Mouse (Mus musculus) heart, postnatal 36 days (tissue): Measurements from ENCODE around the gene Fam102a. TPM values are rescaled to one million over a fixed set of nuclear protein-coding genes. Genes with fewer than 3 reads are reported as not detected.
A peak's percentile ranks its signal among the peaks of the same experiment; 100 is the strongest.

ENCODE experiments used
- DNase-seq, 2 experiments: peaks; one replicate each; pipeline ENCODE4 v3.0.0; 2021 to 2022
- intact Hi-C: fragments of 180-260 bp; cut with DNase I; formaldehyde crosslinking; loops from one replicate; pipeline ENCODE4 v1.15.1; 2025
- total RNA-seq, 2 experiments: library from RNA; stranded (reverse); gene quantifications; 2 replicates each; pipeline ENCODE4 v1.2.3; 2021

Fam102a gene
- total RNA-seq, 2 experiments from 2014 or later, result 8.9 to 10.6 TPM

GRCm38 (mm10) chr2:32574901-32575585, 39.9 kb downstream of the Fam102a start:
- DNase-seq, result peak; percentile 47 to 62
- intact Hi-C loops, result no loop called here

GRCm38 (mm10) chr2:32575586-32576160, 40.5 kb downstream of the Fam102a start, which contains the start of gene 9430097D07Rik:
TSS of gene 9430097D07Rik (minus strand) at chr2:32575684.
- DNase-seq, result no peak
- intact Hi-C loops, result no loop called here

- no peak for DNase-seq
- intact Hi-C loops, result no loop called here
Observed at GRCm38 (mm10) chr2:32576532-32576931, 41.4 kb downstream of the Fam102a start.

- intact Hi-C loops, result no loop called here
- DNase-seq, result peak in 1 of 2 experiments; percentile 35
Observed at GRCm38 (mm10) chr2:32578146-32579046, 43.3 kb downstream of the Fam102a start.

- intact Hi-C loops, result loop anchor here (5.0 kb wide), 1 partner anchor 36 kb away; no protein-coding TSS in a partner anchor
- DNase-seq, result peak in 1 of 2 experiments; percentile 35
Observed at GRCm38 (mm10) chr2:32581450-32582095, 46.4 kb downstream of the Fam102a start.

- peak; percentile 79 to 83 for DNase-seq
- intact Hi-C loops, result loop anchor here (1.0 to 5.0 kb wide), 2 partner anchors 19 to 34 kb away; no protein-coding TSS in a partner anchor
Observed at GRCm38 (mm10) chr2:32582830-32583799, 48.0 kb downstream of the Fam102a start.

- intact Hi-C loops, result loop anchor here (2.0 kb wide), 1 partner anchor 104 kb away; no protein-coding TSS in a partner anchor
- no peak for DNase-seq
Observed at GRCm38 (mm10) chr2:32585149-32585714, 50.1 kb downstream of the Fam102a start.

GRCm38 (mm10) chr2:32586871-32587351, 51.8 kb downstream of the Fam102a start, which contains the start of gene St6galnac4:
TSS of gene St6galnac4 (plus strand) at chr2:32587095.
- DNase-seq, result peak; percentile 90 to 91
- intact Hi-C loops, result no loop called here

GRCm38 (mm10) chr2:32587731-32588321, 52.7 kb downstream of the Fam102a start:
- peak; percentile 45 to 64 for DNase-seq
- intact Hi-C loops, result no loop called here

- DNase-seq, result peak; percentile 51 to 53
- intact Hi-C loops, result loop anchor here (1.0 kb wide), 1 partner anchor 10 kb away; the partner anchor contains the start of gene St6galnac6
Observed at GRCm38 (mm10) chr2:32589213-32589795, 54.2 kb downstream of the Fam102a start.

GRCm38 (mm10) chr2:32590224-32590623, 55.1 kb downstream of the Fam102a start:
- no peak for DNase-seq
- intact Hi-C loops, result no loop called here

GRCm38 (mm10) chr2:32591249-32591648, 56.1 kb downstream of the Fam102a start:
- no peak for DNase-seq
- intact Hi-C loops, result no loop called here

GRCm38 (mm10) chr2:32596725-32597124, 61.6 kb downstream of the Fam102a start:
- DNase-seq, result no peak
- intact Hi-C loops, result no loop called here

GRCm38 (mm10) chr2:32597248-32597647, 62.1 kb downstream of the Fam102a start:
- DNase-seq, result no peak

GRCm38 (mm10) chr2:32597699-32598098, 62.6 kb downstream of the Fam102a start:
- DNase-seq, result no peak

More at GRCm38 (mm10) chr2:32597248-32597647, 62.1 kb downstream of the Fam102a start:
- intact Hi-C loops, result no loop called here

GRCm38 (mm10) chr2:32598506-32598905, 63.4 kb downstream of the Fam102a start:
- intact Hi-C loops, result no loop called here
- peak; percentile 45 to 47 for DNase-seq

More at GRCm38 (mm10) chr2:32597699-32598098, 62.6 kb downstream of the Fam102a start:
- intact Hi-C loops, result no loop called here

GRCm38 (mm10) chr2:32599409-32599808, 64.3 kb downstream of the Fam102a start, which contains the start of gene St6galnac6:
TSS of gene St6galnac6 (plus strand) at chr2:32599709.
- DNase-seq, result no peak
- intact Hi-C loops, result loop anchor here (1.0 kb wide), 1 partner anchor 10 kb away; no protein-coding TSS in a partner anchor
